Mouse (Mus musculus) gonadal fat pad, adult 2 months (tissue): ENCODE measurements around the gene Lrpprc. TPM values are rescaled to one million over a fixed set of nuclear protein-coding genes. Genes with fewer than 3 reads are reported as not detected.
A peak's percentile ranks its signal among the peaks of the same experiment; 100 is the strongest.
"Not testable (repeated sequence)": the region's sequence is repeated elsewhere in the genome, so short reads cannot be mapped to it uniquely, and the experiment has no call there.

Source experiments
- DNase-seq: peaks from one replicate; pipeline ENCODE4 v3.0.0-alpha.2; 2012; ENCODE audit warnings: low read depth
- polyA plus RNA-seq: library from polyadenylated mRNA; depleted of rRNA; stranded (reverse); fragments of >200 nt; gene quantifications from 2 replicates; pipeline ENCODE4 v1.2.3, GENCODE M21; 2012; rRNA removed

Lrpprc gene
- 8.1 and 9.4 TPM in 2 replicates for polyA plus RNA-seq

DNA sequence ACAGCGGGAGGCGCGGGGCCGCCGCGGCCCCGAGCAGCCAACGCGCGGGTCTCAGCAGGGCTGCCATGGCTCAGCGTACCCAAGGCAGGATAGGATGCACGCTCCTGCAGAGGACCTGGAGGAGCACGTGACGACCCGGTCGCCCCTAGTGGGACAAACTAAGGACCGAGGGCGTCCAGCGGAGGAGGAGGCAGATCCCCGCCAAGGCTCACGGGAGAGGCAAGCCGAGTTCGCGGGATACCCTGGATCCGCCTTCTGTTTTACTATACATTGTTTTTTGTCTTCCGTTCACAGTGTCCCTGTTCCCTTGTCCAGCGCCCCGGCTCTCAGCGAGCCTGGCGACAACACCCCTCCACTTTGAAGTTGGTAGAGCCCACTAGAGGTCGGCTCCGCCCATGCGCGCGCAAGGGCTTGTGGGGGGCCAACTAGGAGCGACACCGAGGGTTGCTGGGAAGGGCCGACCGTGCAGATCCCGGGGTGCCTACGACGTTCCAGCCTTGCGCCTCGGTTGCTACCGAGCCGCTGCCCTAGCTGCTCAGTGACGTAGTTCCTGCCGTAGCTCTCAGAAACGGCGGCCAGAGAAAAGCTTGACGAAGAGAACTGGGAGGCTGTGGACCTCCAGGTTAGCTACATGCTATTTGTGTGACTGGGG, at the start of gene Lrpprc:
Lrpprc (minus strand) TSS at position 343 of the 652 bp plus-strand sequence.
- DNase-seq = peak; percentile 50

DNA sequence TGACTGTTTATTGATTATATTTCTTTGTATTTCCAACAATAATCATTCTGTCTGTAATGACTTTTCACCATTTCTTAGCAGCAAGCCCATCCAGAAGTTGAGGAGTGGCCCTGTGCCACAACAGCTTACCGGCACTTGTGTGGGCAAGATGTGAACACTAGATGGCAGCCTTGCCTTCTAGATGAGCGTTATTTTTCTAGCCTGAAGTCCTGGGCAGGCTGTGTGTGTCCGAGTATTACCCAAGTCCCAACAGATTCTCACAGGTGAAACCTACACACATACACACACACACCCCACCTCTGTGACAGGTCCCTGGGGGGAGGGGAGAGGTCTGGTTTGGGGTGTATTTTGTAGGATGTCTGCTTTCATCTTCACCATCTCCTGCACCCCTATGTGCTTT, 47.2 kb upstream of the Lrpprc start:
- DNase-seq = no peak

- DNase-seq = no peak
Measured at GRCm38 (mm10) chr17:84835249-84835648, 44.7 kb upstream of the Lrpprc start.

DNA sequence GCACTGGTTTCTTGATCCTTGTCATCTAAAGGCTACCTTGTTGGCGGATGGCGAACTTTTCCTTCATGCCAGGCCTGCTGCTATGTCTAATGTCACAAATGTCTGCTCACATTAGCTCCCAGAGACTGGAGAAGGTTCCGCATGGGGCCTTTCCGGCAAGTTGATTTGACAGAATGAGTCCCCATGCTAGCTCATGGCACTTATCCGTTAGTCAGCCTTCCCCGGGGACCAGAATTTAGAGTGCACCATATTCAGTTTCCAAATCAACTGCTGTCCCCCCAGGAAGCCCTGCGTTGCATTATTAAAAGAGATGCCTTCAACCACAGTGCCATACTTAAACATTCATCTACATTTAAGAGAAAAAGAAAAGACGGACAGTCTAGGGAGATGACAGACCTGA, 41.8 kb upstream of the Lrpprc start:
- DNase-seq = no peak

- DNase-seq = no peak
Measured at GRCm38 (mm10) chr17:84828301-84828700, 37.7 kb upstream of the Lrpprc start.

GRCm38 (mm10) chr17:84820603-84821002, 30.0 kb upstream of the Lrpprc start:
- no peak for DNase-seq

GRCm38 (mm10) chr17:84818390-84818789, 27.8 kb upstream of the Lrpprc start:
- DNase-seq = no peak

GRCm38 (mm10) chr17:84816014-84816461, 25.4 kb upstream of the Lrpprc start:
- DNase-seq = no peak

GRCm38 (mm10) chr17:84814905-84815304, 24.3 kb upstream of the Lrpprc start:
- DNase-seq = no peak

- DNase-seq = not testable (repeated sequence)
Measured at GRCm38 (mm10) chr17:84814192-84814591, 23.6 kb upstream of the Lrpprc start.

- no peak for DNase-seq
Measured at GRCm38 (mm10) chr17:84792006-84792405, 1.4 kb upstream of the Lrpprc start.

- DNase-seq = peak; percentile 20
Measured at GRCm38 (mm10) chr17:84791156-84791555, 567 bp upstream of the Lrpprc start.

DNA sequence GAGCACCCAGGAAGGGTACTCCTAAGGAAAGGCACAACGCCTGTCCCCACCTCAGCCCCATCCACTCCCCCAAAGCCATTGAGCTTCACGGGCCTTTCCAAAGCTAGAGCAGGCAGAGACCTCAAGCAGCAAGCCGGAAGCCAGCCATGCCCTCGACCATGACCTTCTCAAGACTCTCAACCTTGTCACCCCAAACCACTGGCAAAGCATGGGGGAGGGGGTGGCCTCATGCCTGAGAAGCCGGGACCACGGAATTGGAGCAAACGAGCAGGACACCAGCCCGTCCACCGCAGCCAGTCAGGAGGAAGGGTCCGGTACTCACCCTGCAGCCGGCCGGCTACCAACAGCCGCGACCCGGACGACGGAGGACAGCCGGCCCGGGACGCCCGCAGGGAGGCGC, 546 bp downstream of the Lrpprc start:
- DNase-seq = no peak

DNA sequence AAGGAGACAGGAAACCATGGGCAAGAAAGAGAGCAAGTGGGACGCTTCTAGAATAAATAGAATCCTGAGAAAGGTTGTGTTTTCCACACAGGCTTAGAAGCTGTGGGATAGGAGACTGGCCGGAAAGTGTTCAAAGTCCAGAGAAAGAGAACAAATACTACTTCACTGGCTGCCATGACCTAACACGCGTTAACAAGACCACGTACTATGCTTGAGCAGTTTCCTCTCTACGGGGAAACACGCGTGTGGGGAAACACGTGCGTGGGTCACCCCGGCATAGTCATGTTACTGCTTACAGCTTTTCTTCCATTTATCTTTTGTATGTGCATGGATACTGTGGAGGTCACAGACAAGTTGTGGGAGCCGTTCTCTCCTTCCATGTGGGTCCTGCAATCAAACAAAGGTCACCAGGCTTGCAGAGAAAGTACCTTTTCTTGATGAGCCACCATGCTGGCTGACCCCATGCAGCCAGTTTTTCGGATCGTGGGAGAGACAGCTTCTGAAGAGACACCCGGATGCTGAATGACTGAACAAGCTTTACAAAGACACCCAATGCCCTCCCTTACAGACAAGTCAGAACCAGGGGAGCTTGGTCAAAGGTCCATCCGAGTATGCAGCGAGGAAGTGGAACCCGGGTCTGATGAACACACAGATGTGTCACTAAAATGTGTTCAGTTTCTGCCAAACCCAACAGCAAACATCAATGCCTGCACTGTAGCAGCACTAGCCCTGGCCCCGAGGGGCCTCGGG, 2.0 kb downstream of the Lrpprc start:
- no peak for DNase-seq

DNA sequence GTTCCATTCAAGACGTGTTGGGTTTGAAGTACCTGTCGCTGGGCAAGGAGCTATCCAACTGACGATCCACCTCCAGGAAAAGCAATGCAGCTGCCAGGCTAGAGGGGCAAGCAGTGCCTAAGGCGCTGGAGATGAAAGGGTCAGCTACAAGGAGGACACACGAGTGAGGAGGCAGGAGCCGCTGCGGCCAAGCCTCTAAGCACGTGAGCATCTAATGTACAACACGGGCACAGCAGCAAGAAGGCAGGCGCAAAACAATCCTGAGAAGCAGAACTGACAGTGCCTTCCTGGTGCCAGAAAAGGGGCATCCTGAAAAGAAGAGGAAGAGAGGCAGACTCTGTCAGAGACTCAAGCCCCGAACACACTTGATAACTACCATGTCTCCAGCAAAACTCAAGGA, 3.1 kb downstream of the Lrpprc start:
- DNase-seq = no peak

- no peak for DNase-seq
Measured at GRCm38 (mm10) chr17:84786911-84787310, 3.7 kb downstream of the Lrpprc start.

DNA sequence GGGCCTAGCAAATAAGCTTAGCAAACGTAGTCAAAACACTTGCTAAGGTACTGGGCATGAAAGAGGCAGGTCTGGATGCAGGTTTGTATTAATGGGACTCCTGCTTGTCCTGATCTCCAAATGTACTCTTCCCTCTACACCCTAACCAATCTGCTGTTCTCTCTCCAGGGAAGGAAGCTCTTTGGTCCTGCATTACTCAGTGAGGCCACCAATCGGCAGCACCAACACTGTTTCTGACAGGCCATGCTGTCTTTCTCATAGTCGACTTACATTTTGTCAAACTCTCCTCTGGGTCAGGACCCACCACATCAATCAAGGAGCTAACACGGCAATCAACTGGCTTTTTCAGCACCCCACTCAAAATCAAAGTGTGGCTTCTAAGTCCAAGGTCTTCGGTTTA, 5.4 kb downstream of the Lrpprc start:
- no peak for DNase-seq

GRCm38 (mm10) chr17:84783491-84783890, 7.1 kb downstream of the Lrpprc start:
- DNase-seq = no peak

DNA sequence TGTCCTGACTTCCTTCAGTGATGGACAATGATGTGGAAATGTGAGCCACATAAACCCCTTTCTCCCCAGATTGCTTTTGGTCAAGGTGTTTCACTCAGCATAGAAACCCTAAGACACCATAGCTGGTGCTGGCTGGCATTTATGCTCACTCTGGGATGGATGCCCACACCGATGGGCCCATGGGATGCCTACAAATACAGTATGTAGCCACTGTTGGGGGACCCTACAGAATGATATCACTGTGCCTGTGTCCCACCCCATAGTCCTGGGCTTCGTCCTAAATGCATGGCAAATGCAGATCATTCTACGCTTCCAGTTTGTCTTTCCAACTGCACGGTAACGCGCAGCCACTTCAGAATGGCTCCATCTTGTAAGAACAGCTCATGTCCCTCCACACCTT, 10.3 kb downstream of the Lrpprc start:
- no peak for DNase-seq

DNA sequence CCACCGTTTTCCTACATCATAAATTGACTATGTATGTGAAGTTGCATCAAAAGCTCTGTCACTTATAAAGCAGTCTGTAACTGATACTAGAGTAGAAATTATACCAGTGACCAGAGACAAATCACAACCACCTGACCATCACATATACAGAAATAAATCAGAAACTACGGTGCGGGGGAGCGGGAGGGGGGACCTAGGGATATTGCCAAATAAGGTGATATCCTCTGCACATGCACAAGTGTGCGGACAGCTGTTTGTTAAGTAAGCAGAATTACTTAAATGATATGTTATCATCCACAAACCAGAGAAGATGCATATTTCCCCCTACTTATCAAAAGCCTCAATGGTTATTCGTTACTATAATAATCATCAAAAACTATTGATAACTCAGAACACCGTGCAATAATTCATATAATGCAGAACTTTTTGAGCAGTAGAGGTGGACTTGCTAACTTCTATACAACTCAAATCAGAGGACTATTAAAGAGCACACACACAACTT, 12.1 kb downstream of the Lrpprc start:
- DNase-seq = no peak

DNA sequence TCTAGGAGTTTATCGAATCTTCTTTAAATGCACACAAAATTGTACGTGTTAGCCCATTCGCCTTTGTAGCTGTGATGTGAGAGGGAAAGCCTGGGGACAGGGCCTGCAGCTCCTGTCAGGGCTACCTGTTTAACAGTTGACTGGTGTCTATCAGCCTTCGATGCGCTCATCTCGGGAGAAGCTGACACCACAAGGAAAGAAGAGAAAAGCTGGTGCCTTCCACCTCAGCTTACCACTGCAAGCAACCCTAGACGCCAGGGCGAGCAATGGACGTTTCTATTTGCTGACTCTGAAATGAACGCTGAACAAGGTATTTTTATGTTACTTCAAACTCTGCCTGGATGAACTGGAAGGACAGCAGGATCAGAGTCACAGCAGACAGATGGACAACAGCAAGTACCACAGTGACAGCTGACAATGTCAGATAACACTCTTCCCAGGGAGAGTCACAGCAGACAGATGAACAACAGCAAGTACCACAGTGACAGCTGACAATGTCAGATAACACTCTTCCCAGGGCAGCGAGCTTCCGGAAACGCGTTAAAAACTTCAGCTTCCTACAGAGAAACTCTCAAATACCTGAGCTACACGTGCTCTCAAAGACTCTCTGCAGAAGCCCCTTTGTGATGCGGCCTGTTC, 14.1 kb downstream of the Lrpprc start:
- no peak for DNase-seq

- DNase-seq = no peak
Measured at GRCm38 (mm10) chr17:84775291-84775690, 15.3 kb downstream of the Lrpprc start.

DNA sequence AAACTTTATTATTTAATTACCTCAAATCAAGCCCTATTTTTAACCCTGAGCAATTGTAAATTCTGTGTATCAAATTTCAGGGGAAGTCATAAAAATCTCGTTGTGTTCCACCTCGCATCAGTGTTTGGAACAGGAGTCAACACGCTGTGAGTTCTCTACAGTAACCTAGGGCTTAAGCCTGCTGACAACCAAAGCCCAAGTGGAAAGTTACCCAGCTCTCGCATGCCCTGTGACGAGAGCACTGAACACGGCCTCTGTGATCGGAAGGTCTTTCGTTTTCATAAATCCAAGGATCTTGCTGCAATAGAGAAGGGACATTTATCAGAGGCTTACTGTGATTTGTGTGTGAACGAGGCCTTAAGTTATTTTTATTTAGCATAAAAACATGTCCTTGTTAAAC, 18.7 kb downstream of the Lrpprc start:
- no peak for DNase-seq
